Mouse (Mus musculus) C2C12 (cell line): ENCODE data around the gene Znhit3. TPM values are rescaled to one million over a fixed set of nuclear protein-coding genes. Genes with fewer than 3 reads are reported as not detected.
A peak's percentile ranks its signal among the peaks of the same experiment; 100 is the strongest.

Experiments used
- H3K27me3 ChIP-seq: one replicate; pipeline ENCODE4 v1.6.1; 2011; ENCODE audit not compliant: control insufficient read depth, insufficient read depth, insufficient read length
- H3K36me3 ChIP-seq: one replicate; pipeline ENCODE4 v1.6.1; 2011; ENCODE audit not compliant: control insufficient read depth, insufficient read depth
- H3K4me3 ChIP-seq: one replicate; pipeline ENCODE4 v1.5.1; 2011; ENCODE audit warnings: mild to moderate bottlenecking, control low read depth; ENCODE audit not compliant: poor library complexity, insufficient read depth, severe bottlenecking
- H3K79me2 ChIP-seq: one replicate; pipeline ENCODE4 v1.6.1; 2011; ENCODE audit not compliant: control insufficient read depth, insufficient read depth
- H3K79me3 ChIP-seq: one replicate; pipeline ENCODE4 v1.6.1; 2011; ENCODE audit warnings: low read depth, control low read depth
- H3ac ChIP-seq: one replicate; pipeline ENCODE3; 2011; ENCODE audit warnings: low read depth; ENCODE audit not compliant: control insufficient read depth, insufficient read length
- CEBPB ChIP-seq: IDR thresholded peaks from one replicate; pipeline ENCODE4 v1.6.1; 2011; ENCODE audit warnings: low read depth, mild to moderate bottlenecking, control low read depth, moderate library complexity
- CTCF ChIP-seq: IDR thresholded peaks from one replicate; pipeline ENCODE4 v1.5.1; 2011; ENCODE audit not compliant: control insufficient read depth, insufficient read depth, insufficient read length
- FOSL1 ChIP-seq: IDR thresholded peaks from one replicate; pipeline ENCODE4 v1.8.0; 2011; ENCODE audit warnings: mild to moderate bottlenecking, low read length; ENCODE audit not compliant: poor library complexity, insufficient read depth, severe bottlenecking
- MAX ChIP-seq: IDR thresholded peaks from one replicate; pipeline ENCODE4 v1.6.1; 2011; ENCODE audit warnings: mild to moderate bottlenecking, control low read depth
- MYOD1 ChIP-seq: IDR thresholded peaks from one replicate; pipeline ENCODE4 v1.6.1; 2011; ENCODE audit warnings: low read depth; ENCODE audit not compliant: control insufficient read depth, insufficient read length
- MYOG ChIP-seq: IDR thresholded peaks from one replicate; pipeline ENCODE4 v1.6.1; 2011; ENCODE audit not compliant: control insufficient read depth, insufficient read length; ENCODE audit errors: extremely low read depth
- USF1 ChIP-seq: IDR thresholded peaks from one replicate; pipeline ENCODE4 v1.6.1; 2011; ENCODE audit warnings: low read depth, mild to moderate bottlenecking, control low read depth, moderate library complexity
- polyA plus RNA-seq: library from polyadenylated mRNA; unstranded; fragments of >200 nt; fragmentation: generic; extraction: Trizol; gene quantifications from one replicate; pipeline ENCODE4 v1.2.1, GENCODE M21; 2012; ENCODE audit warnings: missing spikeins

Gene Znhit3
- polyA plus RNA-seq, 1 experiment: 39.2 TPM

- H3K79me2 ChIP-seq: no peaks in the 10 kb centered on the region
- no peaks in the 10 kb centered on the region for H3K36me3 ChIP-seq
- no peak overlapping the region for H3ac ChIP-seq
- TF ChIP-seq FOSL1 (no peak), MAX (peak; percentile 51), MYOG (no peak)
- H3K27me3 ChIP-seq: peaks cover 39% of the 10 kb centered on the region
- H3K79me3 ChIP-seq: no peaks in the 10 kb centered on the region
- no peak overlapping the region for H3K4me3 ChIP-seq
Observed at GRCm38 (mm10) chr11:84943948-84944347, 27.8 kb upstream of the Znhit3 start.

- Histone ChIP-seq H3K79me3 (no peaks in the 10 kb centered on the region), H3K4me3 (no peak overlapping the region), H3K27me3 (peaks cover 28% of the 10 kb centered on the region), H3ac (no peak overlapping the region), H3K79me2 (no peaks in the 10 kb centered on the region), H3K36me3 (no peaks in the 10 kb centered on the region)
- TF ChIP-seq MYOG (no peak), CTCF (no peak), MAX (no peak), USF1 (no peak), MYOD1 (no peak), FOSL1 (no peak), CEBPB (no peak)
Observed at GRCm38 (mm10) chr11:84940140-84940539, 24.0 kb upstream of the Znhit3 start.

GRCm38 (mm10) chr11:84939508-84940053 is 23.4 kb upstream of the Znhit3 start:
- Histone ChIP-seq H3K79me2 (no peaks in the 10 kb centered on the region), H3K4me3 (no peak overlapping the region), H3K79me3 (no peaks in the 10 kb centered on the region), H3K27me3 (peaks cover 33% of the 10 kb centered on the region), H3ac (no peak overlapping the region), H3K36me3 (no peaks in the 10 kb centered on the region)
- TF ChIP-seq MYOG (no peak), CTCF (no peak), USF1 (no peak), MYOD1 (no peak), MAX (no peak), CEBPB (no peak), FOSL1 (no peak)

GRCm38 (mm10) chr11:84932261-84932660 is 16.1 kb upstream of the Znhit3 start:
- Histone ChIP-seq H3K79me3 (no peaks in the 10 kb centered on the region), H3K27me3 (peaks cover 17% of the 10 kb centered on the region), H3K79me2 (no peaks in the 10 kb centered on the region), H3ac (no peak overlapping the region), H3K36me3 (no peaks in the 10 kb centered on the region), H3K4me3 (no peak overlapping the region)
- TF ChIP-seq MAX: no peak

GRCm38 (mm10) chr11:84920981-84921380 is 4.8 kb upstream of the Znhit3 start:
- TF ChIP-seq FOSL1: no peak
- TF ChIP-seq USF1: no peak
- no peak for TF ChIP-seq CEBPB
- no peak for TF ChIP-seq MYOD1
- no peak for TF ChIP-seq CTCF
- no peak for TF ChIP-seq MYOG
- TF ChIP-seq MAX: no peak

GRCm38 (mm10) chr11:84919951-84920350 is 3.8 kb upstream of the Znhit3 start:
- Histone ChIP-seq H3K79me3 (peaks cover 9% of the 10 kb centered on the region), H3K79me2 (peaks cover 13% of the 10 kb centered on the region), H3ac (no peak overlapping the region), H3K36me3 (no peaks in the 10 kb centered on the region), H3K4me3 (no peak overlapping the region), H3K27me3 (peaks cover 28% of the 10 kb centered on the region)
- TF ChIP-seq MAX (no peak), MYOD1 (no peak), CEBPB (no peak), CTCF (no peak), FOSL1 (no peak), USF1 (no peak), MYOG (no peak)

More at GRCm38 (mm10) chr11:84920981-84921380, 4.8 kb upstream of the Znhit3 start:
- Histone ChIP-seq H3ac (no peak overlapping the region), H3K36me3 (no peaks in the 10 kb centered on the region), H3K79me2 (peaks cover 3% of the 10 kb centered on the region), H3K4me3 (no peak overlapping the region), H3K79me3 (no peaks in the 10 kb centered on the region), H3K27me3 (peaks cover 28% of the 10 kb centered on the region)
